Mouse (Mus musculus): ENCODE measurements around the gene Fchsd2. TPM values are rescaled to one million over a fixed set of nuclear protein-coding genes. Genes with fewer than 3 reads are reported as not detected.
"Not testable (repeated sequence)": the region's sequence is repeated elsewhere in the genome, so short reads cannot be mapped to it uniquely, and the experiment has no call there.

The Fchsd2 gene
- total RNA-seq, 2 experiments from 2014 or later = 4.4 to 4.8 TPM

GRCm38 (mm10) chr7:101109006-101109855 lies 16.6 kb downstream of the Fchsd2 start:
- intact Hi-C loops (cut with DNase I) = loop anchor here (2.0 kb wide), 1 partner anchor 46 kb away; no protein-coding TSS in a partner anchor
- peak in 1 of 2 experiments; percentile 21 for DNase-seq

GRCm38 (mm10) chr7:101109856-101110350 lies 17.2 kb downstream of the Fchsd2 start:
- intact Hi-C loops (cut with DNase I) = loop anchor here (2.0 to 10.0 kb wide), 2 partner anchors 47 to 95 kb away; no protein-coding TSS in a partner anchor
- no peak for DNase-seq

GRCm38 (mm10) chr7:101113410-101113809 lies 20.7 kb downstream of the Fchsd2 start:
- intact Hi-C loops (cut with DNase I) = loop anchor here (10.0 kb wide), 1 partner anchor 91 kb away; no protein-coding TSS in a partner anchor
- DNase-seq = no peak

- intact Hi-C loops (cut with DNase I) = loop anchor here (10.0 kb wide), 1 partner anchor 90 kb away; no protein-coding TSS in a partner anchor
- DNase-seq = no peak
These were observed 21.7 kb downstream of the Fchsd2 start for GRCm38 (mm10) chr7:101114328-101114727.

GRCm38 (mm10) chr7:101119391-101119790 lies 26.7 kb downstream of the Fchsd2 start:
- intact Hi-C loops (cut with DNase I) = loop anchor here (5.0 to 10.0 kb wide), 2 partner anchors 48 to 85 kb away; no protein-coding TSS in a partner anchor

GRCm38 (mm10) chr7:101123579-101124347 lies 31.1 kb downstream of the Fchsd2 start:
- intact Hi-C loops (cut with DNase I) = no loop called here
- no peak for DNase-seq

More at GRCm38 (mm10) chr7:101119391-101119790, 26.7 kb downstream of the Fchsd2 start:
- no peak for DNase-seq

GRCm38 (mm10) chr7:101127737-101128136 lies 35.1 kb downstream of the Fchsd2 start:
- no peak for DNase-seq
- intact Hi-C loops (cut with DNase I) = no loop called here

- intact Hi-C loops (cut with DNase I) = no loop called here
- DNase-seq = no peak
These were observed 35.9 kb downstream of the Fchsd2 start for GRCm38 (mm10) chr7:101128536-101128935.

- DNase-seq = no peak
- intact Hi-C loops (cut with DNase I) = no loop called here
These were observed 38.0 kb downstream of the Fchsd2 start for GRCm38 (mm10) chr7:101130646-101131045.

- intact Hi-C loops (cut with DNase I) = no loop called here
- DNase-seq = no peak
These were observed 38.6 kb downstream of the Fchsd2 start for GRCm38 (mm10) chr7:101131281-101131680.

- intact Hi-C loops (cut with DNase I) = no loop called here
- DNase-seq = no peak
These were observed 40.9 kb downstream of the Fchsd2 start for GRCm38 (mm10) chr7:101133591-101133990.

- intact Hi-C loops (cut with DNase I) = no loop called here
- no peak for DNase-seq
These were observed 41.5 kb downstream of the Fchsd2 start for GRCm38 (mm10) chr7:101134117-101134516.

- intact Hi-C loops (cut with DNase I) = no loop called here
- DNase-seq = no peak
These were observed 46.2 kb downstream of the Fchsd2 start for GRCm38 (mm10) chr7:101138819-101139218.

GRCm38 (mm10) chr7:101142907-101143306 lies 50.2 kb downstream of the Fchsd2 start:
- no peak for DNase-seq
- intact Hi-C loops (cut with DNase I) = no loop called here

GRCm38 (mm10) chr7:101144222-101144621 lies 51.6 kb downstream of the Fchsd2 start:
- DNase-seq = no peak
- intact Hi-C loops (cut with DNase I) = no loop called here

GRCm38 (mm10) chr7:101149039-101149438 lies 56.4 kb downstream of the Fchsd2 start:
- intact Hi-C loops (cut with DNase I) = no loop called here
- no peak for DNase-seq

GRCm38 (mm10) chr7:101154883-101155282 lies 62.2 kb downstream of the Fchsd2 start:
- intact Hi-C loops (cut with DNase I); DNase-seq: not testable (repeated sequence)

GRCm38 (mm10) chr7:101155284-101155683 lies 62.6 kb downstream of the Fchsd2 start:
- intact Hi-C loops (cut with DNase I) = no loop called here
- DNase-seq = no peak

- DNase-seq = no peak
- intact Hi-C loops (cut with DNase I) = no loop called here
These were observed 67.6 kb downstream of the Fchsd2 start for GRCm38 (mm10) chr7:101160266-101160665.

GRCm38 (mm10) chr7:101162781-101163180 lies 70.1 kb downstream of the Fchsd2 start:
- intact Hi-C loops (cut with DNase I) = no loop called here
- no peak for DNase-seq

- intact Hi-C loops (cut with DNase I) = no loop called here
These were observed 71.2 kb downstream of the Fchsd2 start for GRCm38 (mm10) chr7:101163878-101164277.

More at GRCm38 (mm10) chr7:101163878-101164277, 71.2 kb downstream of the Fchsd2 start:
- no peak for DNase-seq

Data from gastrocnemius, postnatal 36 days (tissue).